Mouse (Mus musculus) layer of hippocampus, postnatal 36 days (tissue): ENCODE measurements around the gene Rcc1. TPM values are rescaled to one million over a fixed set of nuclear protein-coding genes. Genes with fewer than 3 reads are reported as not detected.
"Not testable (repeated sequence)": the region's sequence is repeated elsewhere in the genome, so short reads cannot be mapped to it uniquely, and the experiment has no call there.

ENCODE experiments used
- DNase-seq, 2 experiments: peaks; one replicate each; pipeline ENCODE4 v3.0.0; 2022
- total RNA-seq, 2 experiments: library from RNA; stranded (reverse); gene quantifications; 2 replicates each; pipeline ENCODE4 v1.2.3; 2021

Rcc1 gene
- total RNA-seq, 2 experiments from 2014 or later = 11.9 to 13.4 TPM

- no peak for DNase-seq
Measured at GRCm38 (mm10) chr4:132311801-132312200, 41.6 kb downstream of the Rcc1 start.

DNA sequence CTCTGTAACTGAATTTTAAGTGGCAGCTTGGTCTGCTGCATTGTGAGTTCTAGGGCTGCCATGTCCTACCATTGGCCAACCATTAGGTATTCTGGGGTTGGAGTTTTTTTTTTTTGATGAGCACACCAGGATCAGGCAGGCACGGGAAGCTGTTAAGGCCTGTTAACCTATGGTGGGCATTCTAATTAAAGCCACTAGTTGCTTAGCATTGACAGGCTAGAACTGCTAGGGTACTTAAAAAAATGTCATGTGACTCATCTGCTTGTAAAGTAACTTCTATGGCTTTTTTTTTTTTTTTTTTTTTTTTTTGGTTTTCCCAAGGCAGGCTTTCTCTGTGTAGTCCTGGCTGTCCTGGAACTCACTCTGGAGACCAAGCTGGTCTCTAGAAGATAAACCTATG is 42.2 kb downstream of the Rcc1 start:
- no peak for DNase-seq

GRCm38 (mm10) chr4:132309849-132310472 is 43.4 kb downstream of the Rcc1 start:
- no peak for DNase-seq

GRCm38 (mm10) chr4:132309140-132309848 is 44.1 kb downstream of the Rcc1 start:
- peak in 1 of 2 experiments; percentile 33 for DNase-seq

- DNase-seq = peak; percentile 89 to 91
Measured at GRCm38 (mm10) chr4:132308437-132309139, 44.8 kb downstream of the Rcc1 start.

GRCm38 (mm10) chr4:132306004-132306403 is 47.4 kb downstream of the Rcc1 start:
- DNase-seq = no peak

DNA sequence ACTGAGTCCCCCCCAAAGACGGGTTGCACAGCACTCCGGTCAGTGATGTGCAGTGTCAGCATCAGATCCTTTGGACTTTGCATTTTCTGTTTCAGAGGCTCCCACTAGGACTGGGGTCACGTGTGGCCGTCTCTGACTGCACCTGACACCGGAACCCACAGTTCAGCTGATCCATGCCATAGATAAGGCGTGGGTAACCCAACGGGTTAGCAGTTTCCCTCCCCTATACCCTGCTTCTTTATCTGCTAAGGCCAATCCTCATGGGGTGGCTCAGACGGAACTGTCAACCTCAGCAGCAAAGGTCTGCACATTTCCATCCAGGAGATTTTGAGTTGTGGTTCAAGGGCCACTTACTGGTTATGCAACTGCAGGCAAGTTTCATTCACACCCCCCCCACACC is 48.1 kb downstream of the Rcc1 start:
- DNase-seq = no peak

GRCm38 (mm10) chr4:132303484-132303883 is 49.9 kb downstream of the Rcc1 start:
- DNase-seq = not testable (repeated sequence)

DNA sequence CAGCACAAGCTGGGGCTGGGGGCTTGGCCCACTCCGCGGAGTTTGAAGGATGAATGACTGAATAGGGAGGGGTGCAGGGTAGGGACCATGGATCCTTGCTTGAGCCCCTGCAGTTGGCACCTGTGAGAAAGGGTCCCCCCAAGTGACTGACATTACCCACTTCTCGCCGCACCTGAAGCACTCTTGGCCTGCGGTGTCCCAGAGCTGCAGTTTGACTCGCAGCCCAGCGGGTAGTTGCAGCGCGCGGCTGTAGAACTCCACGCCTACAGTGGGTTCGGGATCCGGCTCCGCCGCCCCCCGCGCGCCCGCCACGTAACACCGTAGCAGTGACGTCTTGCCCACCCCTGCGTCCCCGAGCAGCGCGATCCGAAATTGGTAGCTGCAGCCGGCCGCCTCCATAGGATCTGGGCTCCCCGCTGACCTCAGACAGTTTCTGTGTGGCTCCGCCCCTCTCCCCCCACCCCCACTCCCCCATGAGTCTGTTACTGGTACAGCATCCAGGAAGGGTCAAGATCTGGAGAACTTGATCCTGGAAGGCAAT is 50.4 kb downstream of the Rcc1 start, which contains the start of gene Rab42:
Gene Rab42 (minus strand): TSS at position 447 of the 541 bp plus-strand sequence.
- peak; percentile 36 to 38 for DNase-seq

GRCm38 (mm10) chr4:132301965-132302938 is 51.2 kb downstream of the Rcc1 start:
- no peak for DNase-seq

DNA sequence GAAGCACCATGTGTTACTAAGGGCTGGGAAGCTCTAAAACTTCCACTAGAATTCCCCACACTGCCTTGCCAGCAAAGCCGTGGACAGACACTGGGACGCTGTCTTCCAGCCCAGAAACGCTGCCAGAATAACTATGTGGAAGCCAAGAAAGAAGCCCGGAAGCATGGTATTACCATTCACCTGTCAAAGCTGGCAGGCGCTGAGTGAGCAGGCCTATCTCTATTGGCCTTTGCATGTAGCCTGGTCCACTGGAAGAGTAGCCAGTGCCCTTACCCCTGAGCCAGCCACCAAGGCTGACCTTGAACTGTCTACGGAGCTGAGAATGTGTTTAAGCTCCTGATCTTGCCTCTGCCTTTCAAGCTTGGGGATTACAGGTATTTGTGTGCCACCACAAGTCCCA is 51.9 kb downstream of the Rcc1 start:
- no peak for DNase-seq

- no peak for DNase-seq
Measured at GRCm38 (mm10) chr4:132299849-132300248, 53.6 kb downstream of the Rcc1 start.

DNA sequence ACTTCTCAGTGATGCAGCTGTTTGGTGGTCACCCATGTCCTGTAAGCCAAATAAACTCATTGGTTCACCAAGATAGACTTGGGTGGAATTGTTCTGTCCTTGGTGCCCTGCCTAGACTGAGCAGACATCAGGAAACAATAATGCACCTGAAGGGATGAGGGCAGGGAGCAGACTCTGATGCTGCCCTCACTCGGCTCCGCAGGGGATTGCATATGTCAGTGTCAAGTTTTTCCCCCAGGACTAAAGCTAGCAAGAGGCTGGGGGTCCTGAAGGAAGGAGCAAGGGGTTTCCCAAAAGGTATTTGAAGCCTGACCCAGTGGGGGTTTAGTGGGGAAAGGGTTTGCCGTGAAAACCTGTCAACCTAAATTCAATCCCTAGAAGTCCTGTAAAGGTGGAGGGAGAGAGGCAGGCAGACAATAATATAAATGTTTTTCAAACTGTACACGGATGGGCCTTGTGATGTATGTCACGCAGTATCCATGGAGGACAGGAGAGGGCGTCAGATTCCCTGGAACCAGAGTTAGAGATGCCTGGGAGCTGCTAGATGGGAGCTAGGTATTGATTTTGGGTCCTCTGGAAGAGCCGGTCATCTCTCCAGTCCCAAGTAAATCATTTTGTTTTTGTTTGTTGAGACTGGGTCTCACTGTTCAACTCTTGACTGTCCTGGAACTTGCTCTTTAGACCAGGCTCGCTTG is 57.6 kb downstream of the Rcc1 start:
- DNase-seq = no peak

- DNase-seq = no peak
Measured at GRCm38 (mm10) chr4:132293682-132294240, 59.6 kb downstream of the Rcc1 start.

- no peak for DNase-seq
Measured at GRCm38 (mm10) chr4:132292988-132293387, 60.4 kb downstream of the Rcc1 start.

DNA sequence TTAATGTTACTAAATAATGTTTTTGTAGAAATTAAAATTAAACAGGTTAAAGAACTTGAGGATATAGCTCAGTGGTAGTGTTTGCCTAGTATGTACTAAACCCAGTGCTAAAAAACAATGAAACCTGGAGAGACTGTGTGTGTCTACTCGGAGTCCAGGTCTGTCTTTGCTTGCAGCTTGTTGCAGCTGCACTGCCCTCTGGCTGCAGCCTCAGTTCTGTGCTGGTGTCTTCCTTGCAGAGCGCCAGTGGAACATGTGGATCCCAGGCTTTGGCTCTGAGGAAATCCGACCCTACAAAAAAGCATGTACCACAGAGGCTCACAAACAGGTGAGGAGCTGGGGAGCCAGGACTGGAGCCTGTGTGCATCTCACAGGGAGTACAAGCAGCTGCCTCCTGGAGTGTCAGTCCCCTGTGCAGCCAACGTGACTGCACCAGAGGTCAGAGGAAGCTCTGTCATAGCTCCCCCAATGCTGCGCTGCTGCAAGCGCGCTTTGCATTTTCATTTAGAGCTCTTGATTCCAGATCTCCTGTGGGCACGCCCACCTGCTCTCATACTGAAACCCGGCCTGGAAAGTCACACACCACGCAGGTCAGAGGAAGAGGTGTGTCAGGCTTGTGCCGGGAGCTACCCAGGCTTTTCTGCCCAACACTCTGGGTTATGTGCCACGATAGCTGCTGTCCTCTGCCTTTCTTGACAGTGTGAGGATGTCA is 61.6 kb downstream of the Rcc1 start:
- DNase-seq = no peak

- DNase-seq = no peak
Measured at GRCm38 (mm10) chr4:132291056-132291455, 62.3 kb downstream of the Rcc1 start.

GRCm38 (mm10) chr4:132288840-132289239 is 64.6 kb downstream of the Rcc1 start:
- not testable (repeated sequence) for DNase-seq
